Mouse (Mus musculus): ENCODE results near the gene Trim62. TPM values are rescaled to one million over a fixed set of nuclear protein-coding genes. Genes with fewer than 3 reads are reported as not detected.

Trim62 gene
- total and polyA plus RNA-seq, 2 experiments from 2014 or later = 0.87 to 1.1 TPM

DNA sequence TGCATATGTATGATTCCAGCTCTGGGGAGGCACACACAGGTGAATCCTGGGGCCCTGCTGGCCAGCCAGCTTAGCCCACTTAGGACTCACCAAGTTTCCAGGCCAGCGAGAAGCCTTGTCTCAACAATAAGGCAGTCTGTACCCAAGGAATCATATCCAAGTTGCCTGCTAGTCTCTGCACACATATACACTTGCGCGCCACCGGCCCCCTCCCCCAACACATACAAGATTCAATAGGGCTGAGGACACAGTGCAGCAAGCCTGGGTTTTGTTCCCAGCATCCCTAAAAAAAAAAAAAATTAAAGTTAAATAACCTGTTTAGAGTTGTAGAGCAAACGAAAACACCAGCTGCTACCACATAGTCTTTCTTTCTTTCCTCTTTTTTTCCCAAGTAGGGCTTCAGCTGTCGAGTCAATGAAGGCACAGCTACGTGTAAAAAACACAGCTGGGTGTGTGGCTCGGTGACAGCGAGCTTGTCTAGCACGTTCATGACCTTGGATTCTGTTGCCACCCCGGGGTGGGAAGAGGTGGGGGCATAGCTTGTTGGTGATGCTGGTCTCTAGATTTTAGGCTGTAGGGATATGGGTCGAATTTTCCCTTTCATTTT is 37.9 kb upstream of the Trim62 start:
- ATAC-seq (ENCODE audit: insufficient read depth, low read depth) (no peak), DNase-seq (ENCODE audit: low spot score) (no peak)
- no peaks in the 10 kb centered on the region for H3K36me3 ChIP-seq (replicated peaks; ENCODE audit: control insufficient read depth, insufficient read depth, low read length)
- H3K4me2 ChIP-seq (ENCODE audit: low read depth, low read length) = no peak overlapping the region
- no peak overlapping the region for H3K27ac ChIP-seq (ENCODE audit: low read depth)
- no peak overlapping the region for H3K4me3 ChIP-seq (ENCODE audit: low read depth, low read length)
- H3K9ac ChIP-seq (replicated peaks; ENCODE audit: low read depth, low read length) = no peak overlapping the region
- 63% methylated on average over 12 of the region's 12 CpGs for WGBS
- TF ChIP-seq EP300 (IDR thresholded peaks at IDR 0.05; ENCODE audit: low read depth) = no peak
- no peak for TF ChIP-seq CTCF (IDR thresholded peaks at IDR 0.05; ENCODE audit: low read depth)
- H3K9me3 ChIP-seq (replicated peaks; ENCODE audit: control insufficient read depth, low read length) = no peaks in the 10 kb centered on the region
- H3K4me1 ChIP-seq (ENCODE audit: control insufficient read depth, insufficient read depth) = no peaks in the 10 kb centered on the region
- no peaks in the 10 kb centered on the region for H3K27me3 ChIP-seq (ENCODE audit: control insufficient read depth, insufficient read depth, low read length)

GRCm38 (mm10) chr4:128848961-128849360 is 34.4 kb upstream of the Trim62 start:
- no peaks in the 10 kb centered on the region for H3K36me3 ChIP-seq (replicated peaks; ENCODE audit: control insufficient read depth, insufficient read depth, low read length)
- no peak overlapping the region for H3K9ac ChIP-seq (replicated peaks; ENCODE audit: low read depth, low read length)
- ATAC-seq (ENCODE audit: insufficient read depth, low read depth) (no peak), DNase-seq (ENCODE audit: low spot score) (no peak)
- TF ChIP-seq CTCF (IDR thresholded peaks at IDR 0.05; ENCODE audit: low read depth) (no peak), EP300 (IDR thresholded peaks at IDR 0.05; ENCODE audit: low read depth) (no peak)
- no peak overlapping the region for H3K4me2 ChIP-seq (ENCODE audit: low read depth, low read length)
- H3K4me3 ChIP-seq (ENCODE audit: low read depth, low read length) = no peak overlapping the region
- H3K9me3 ChIP-seq (replicated peaks; ENCODE audit: control insufficient read depth, low read length) = no peaks in the 10 kb centered on the region
- H3K4me1 ChIP-seq (ENCODE audit: control insufficient read depth, insufficient read depth) = no peaks in the 10 kb centered on the region
- 89% methylated on average over 3 of the region's 3 CpGs for WGBS
- no peaks in the 10 kb centered on the region for H3K27me3 ChIP-seq (ENCODE audit: control insufficient read depth, insufficient read depth, low read length)
- H3K27ac ChIP-seq (ENCODE audit: low read depth) = no peak overlapping the region

- Histone ChIP-seq H3K9ac (replicated peaks; ENCODE audit: low read depth, low read length) (no peak overlapping the region), H3K27ac (ENCODE audit: low read depth) (no peak overlapping the region), H3K4me3 (ENCODE audit: low read depth, low read length) (no peak overlapping the region), H3K4me2 (ENCODE audit: low read depth, low read length) (no peak overlapping the region), H3K36me3 (replicated peaks; ENCODE audit: control insufficient read depth, insufficient read depth, low read length) (no peaks in the 10 kb centered on the region), H3K9me3 (replicated peaks; ENCODE audit: control insufficient read depth, low read length) (no peaks in the 10 kb centered on the region), H3K27me3 (ENCODE audit: control insufficient read depth, insufficient read depth, low read length) (no peaks in the 10 kb centered on the region), H3K4me1 (ENCODE audit: control insufficient read depth, insufficient read depth) (no peaks in the 10 kb centered on the region)
- 74% methylated on average over 7 of the region's 7 CpGs for WGBS
- DNase-seq (ENCODE audit: low spot score) (no peak), ATAC-seq (ENCODE audit: insufficient read depth, low read depth) (no peak)
- TF ChIP-seq EP300 (IDR thresholded peaks at IDR 0.05; ENCODE audit: low read depth) = no peak
- TF ChIP-seq CTCF (IDR thresholded peaks at IDR 0.05; ENCODE audit: low read depth) = no peak
Observed at GRCm38 (mm10) chr4:128849686-128850085, 33.7 kb upstream of the Trim62 start.

- no peak for ATAC-seq (ENCODE audit: insufficient read depth, low read depth)
- 54% methylated on average over 12 of the region's 12 CpGs for WGBS
Observed at GRCm38 (mm10) chr4:128852266-128852887, 31.0 kb upstream of the Trim62 start.

DNA sequence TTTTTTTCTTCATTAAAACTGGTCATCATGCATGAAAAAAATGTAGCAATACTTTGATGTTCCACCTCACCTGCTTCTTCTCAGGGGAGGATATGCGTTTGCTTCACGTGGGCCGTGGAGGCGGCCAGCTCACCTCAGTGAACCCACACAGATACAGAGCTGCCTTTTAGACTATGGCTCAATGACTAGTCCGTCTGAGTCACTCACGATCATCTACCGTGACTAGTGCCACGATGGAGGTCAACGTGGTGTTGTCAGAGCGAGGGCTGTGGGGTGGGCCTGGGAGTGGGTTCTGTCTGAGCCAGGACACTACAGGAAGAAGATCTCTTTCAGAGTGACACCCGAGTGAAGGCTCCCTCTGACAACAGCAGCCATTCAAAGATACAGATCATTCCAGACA is 30.3 kb upstream of the Trim62 start:
- WGBS = 85% methylated on average over 11 of the region's 11 CpGs
- ATAC-seq (ENCODE audit: insufficient read depth, low read depth) (no peak), DNase-seq (ENCODE audit: low spot score) (no peak)

More at GRCm38 (mm10) chr4:128852266-128852887, 31.0 kb upstream of the Trim62 start:
- H3K9me3 ChIP-seq (replicated peaks; ENCODE audit: control insufficient read depth, low read length) = no peaks in the 10 kb centered on the region
- no peaks in the 10 kb centered on the region for H3K36me3 ChIP-seq (replicated peaks; ENCODE audit: control insufficient read depth, insufficient read depth, low read length)
- H3K27ac ChIP-seq (ENCODE audit: low read depth) = no peak overlapping the region
- no peak overlapping the region for H3K4me3 ChIP-seq (ENCODE audit: low read depth, low read length)
- DNase-seq (ENCODE audit: low spot score) = no peak
- no peak overlapping the region for H3K4me2 ChIP-seq (ENCODE audit: low read depth, low read length)
- peaks cover 4% of the 10 kb centered on the region; the same call in 1 of the 2 replicates for H3K4me1 ChIP-seq (ENCODE audit: control insufficient read depth, insufficient read depth)
- no peak overlapping the region for H3K9ac ChIP-seq (replicated peaks; ENCODE audit: low read depth, low read length)
- TF ChIP-seq CTCF (IDR thresholded peaks at IDR 0.05; ENCODE audit: low read depth) (no peak), EP300 (IDR thresholded peaks at IDR 0.05; ENCODE audit: low read depth) (no peak)
- H3K27me3 ChIP-seq (ENCODE audit: control insufficient read depth, insufficient read depth, low read length) = no peaks in the 10 kb centered on the region

More for the DNA sequence above, 30.3 kb upstream of the Trim62 start:
- no peak overlapping the region for H3K9ac ChIP-seq (replicated peaks; ENCODE audit: low read depth, low read length)
- TF ChIP-seq EP300 (IDR thresholded peaks at IDR 0.05; ENCODE audit: low read depth) (no peak), CTCF (IDR thresholded peaks at IDR 0.05; ENCODE audit: low read depth) (no peak)
- H3K9me3 ChIP-seq (replicated peaks; ENCODE audit: control insufficient read depth, low read length) = no peaks in the 10 kb centered on the region
- H3K36me3 ChIP-seq (replicated peaks; ENCODE audit: control insufficient read depth, insufficient read depth, low read length) = no peaks in the 10 kb centered on the region
- no peaks in the 10 kb centered on the region for H3K27me3 ChIP-seq (ENCODE audit: control insufficient read depth, insufficient read depth, low read length)
- no peak overlapping the region for H3K4me3 ChIP-seq (ENCODE audit: low read depth, low read length)
- H3K27ac ChIP-seq (ENCODE audit: low read depth) = no peak overlapping the region
- H3K4me1 ChIP-seq (ENCODE audit: control insufficient read depth, insufficient read depth) = peaks cover 4% of the 10 kb centered on the region; the same call in 1 of the 2 replicates
- no peak overlapping the region for H3K4me2 ChIP-seq (ENCODE audit: low read depth, low read length)

All from heart, postnatal 0 days (tissue).